Mouse (Mus musculus) forebrain, embryonic 11.5 days (tissue): ENCODE measurements around the gene Ms4a4c. TPM values are rescaled to one million over a fixed set of nuclear protein-coding genes. Genes with fewer than 3 reads are reported as not detected.
"Not testable (repeated sequence)": the region's sequence is repeated elsewhere in the genome, so short reads cannot be mapped to it uniquely, and the experiment has no call there.

Experiments used
- ATAC-seq: fragments of 200-750 bp; cut with Nextera tagmentation; replicated peaks from 2 replicates; pipeline ENCODE4 v1.8.0; 2017; ENCODE audit warnings: moderate TSS enrichment; ENCODE audit not compliant: low FRiP score
- DNase-seq: peaks from one replicate; pipeline ENCODE4 v3.0.0-alpha.2; 2017; ENCODE audit warnings: low spot score
- H3K27ac ChIP-seq: fragments of 300-500 bp; sonication (generic); 2 replicates; pipeline ENCODE4 v1.5.1; 2014; ENCODE audit warnings: low read depth, low read length
- H3K27me3 ChIP-seq: fragments of 300-500 bp; sonication (generic); 2 replicates; pipeline ENCODE4 v1.6.1; 2014; ENCODE audit warnings: mild to moderate bottlenecking, low read length, mixed read lengths; ENCODE audit not compliant: control insufficient read depth, insufficient read depth
- H3K36me3 ChIP-seq: fragments of 300-500 bp; sonication (generic); 2 replicates; pipeline ENCODE4 v1.6.1; 2014; ENCODE audit warnings: mild to moderate bottlenecking, low read length, moderate library complexity, mixed read lengths; ENCODE audit not compliant: control insufficient read depth, insufficient read depth
- H3K4me1 ChIP-seq: fragments of 300-500 bp; sonication (generic); replicated peaks from 2 replicates; pipeline ENCODE4 v1.6.1; 2014; ENCODE audit warnings: low read length, mixed read lengths; ENCODE audit not compliant: control insufficient read depth, insufficient read depth
- H3K4me2 ChIP-seq: fragments of 300-500 bp; sonication (generic); 2 replicates; pipeline ENCODE4 v1.6.1; 2014; ENCODE audit warnings: low read depth, mild to moderate bottlenecking, low read length, moderate library complexity, mixed read lengths; ENCODE audit not compliant: severe bottlenecking
- H3K4me3 ChIP-seq: fragments of 300-500 bp; sonication (generic); 2 replicates; pipeline ENCODE4 v1.5.1; 2014; ENCODE audit warnings: low read depth, low read length
- H3K9ac ChIP-seq: fragments of 300-500 bp; sonication (generic); 2 replicates; pipeline ENCODE4 v1.6.1; 2014; ENCODE audit warnings: low read length
- H3K9me3 ChIP-seq: fragments of 300-500 bp; sonication (generic); 2 replicates; pipeline ENCODE4 v1.6.1; 2016; ENCODE audit warnings: low read length, mixed read lengths; ENCODE audit not compliant: control insufficient read depth
- WGBS: fragments of 180-500 bp; shearing (Covaris S2); extraction: QIAGEN DNeasy Blood & Tissue Kit; methylation state at CpG from one replicate; pipeline ENCODE4 v1.1.7; 2014; 5-methylcytosine and 5-hydroxymethylcytosine counted together
- polyA plus RNA-seq: library from polyadenylated mRNA; unstranded; fragments of >200 nt; fragmentation: Nextera tagmentation; extraction: Ambion mirVana; gene quantifications from 2 replicates; pipeline ENCODE4 v1.2.1, GENCODE M21; 2014

The Ms4a4c gene
- polyA plus RNA-seq, 1 experiment from 2014 or later, result not detected

GRCm38 (mm10) chr19:11431209-11431608 is 26.6 kb downstream of the Ms4a4c start:
- H3K4me1 ChIP-seq, H3K9ac ChIP-seq, H3K9me3 ChIP-seq, ATAC-seq, H3K4me2 ChIP-seq, H3K36me3 ChIP-seq, H3K27me3 ChIP-seq, H3K27ac ChIP-seq, H3K4me3 ChIP-seq, DNase-seq: not testable (repeated sequence)
- 93% methylated on average over 1 of the region's 1 CpGs for WGBS

- no peaks in the 10 kb centered on the region for H3K9me3 ChIP-seq
- WGBS, result 85% methylated on average over 4 of the region's 4 CpGs
- H3K36me3 ChIP-seq, result no peaks in the 10 kb centered on the region
- H3K9ac ChIP-seq, result no peak overlapping the region
- no peaks in the 10 kb centered on the region for H3K4me1 ChIP-seq
- H3K4me3 ChIP-seq, result no peak overlapping the region
- no peak overlapping the region for H3K4me2 ChIP-seq
- DNase-seq (no peak), ATAC-seq (no peak)
- H3K27ac ChIP-seq, result no peak overlapping the region
- H3K27me3 ChIP-seq, result no peaks in the 10 kb centered on the region
Observed at GRCm38 (mm10) chr19:11435058-11435834, 30.7 kb downstream of the Ms4a4c start.

- Histone ChIP-seq H3K9ac (no peak within 1 kb of the TSS), H3K4me3 (no peak within 1 kb of the TSS), H3K27me3 (no peaks in the 10 kb centered on the region), H3K9me3 (no peaks in the 10 kb centered on the region), H3K4me1 (no peaks in the 10 kb centered on the region), H3K4me2 (no peak within 1 kb of the TSS), H3K36me3 (no peaks in the 10 kb centered on the region), H3K27ac (no peak within 1 kb of the TSS)
- ATAC-seq (no peak), DNase-seq (no peak)
Observed at GRCm38 (mm10) chr19:11443338-11443737, 38.8 kb downstream of the Ms4a4c start, which contains the start of gene Ms4a4b. Ms4a4b (plus strand) TSS chr19:11443553.

- H3K27me3 ChIP-seq, result no peaks in the 10 kb centered on the region
- no peak overlapping the region for H3K27ac ChIP-seq
- ATAC-seq, result no peak
- no peaks in the 10 kb centered on the region for H3K4me1 ChIP-seq
- no peak overlapping the region for H3K4me2 ChIP-seq
- no peaks in the 10 kb centered on the region for H3K9me3 ChIP-seq
- H3K9ac ChIP-seq, result no peak overlapping the region
- no peak for DNase-seq
- 88% methylated on average over 5 of the region's 5 CpGs for WGBS
- no peaks in the 10 kb centered on the region for H3K36me3 ChIP-seq
- H3K4me3 ChIP-seq, result no peak overlapping the region
Observed at GRCm38 (mm10) chr19:11443964-11444363, 39.4 kb downstream of the Ms4a4c start.

GRCm38 (mm10) chr19:11447238-11447637 is 42.7 kb downstream of the Ms4a4c start:
- DNase-seq (no peak), ATAC-seq (no peak)
- Histone ChIP-seq H3K27me3 (no peaks in the 10 kb centered on the region), H3K4me1 (no peaks in the 10 kb centered on the region), H3K4me2 (no peak overlapping the region), H3K27ac (no peak overlapping the region), H3K36me3 (no peaks in the 10 kb centered on the region), H3K9me3 (no peaks in the 10 kb centered on the region), H3K4me3 (no peak overlapping the region), H3K9ac (no peak overlapping the region)
- WGBS, result 89% methylated on average over 2 of the region's 2 CpGs

- H3K36me3 ChIP-seq, H3K9me3 ChIP-seq, DNase-seq, H3K4me2 ChIP-seq, H3K27me3 ChIP-seq, H3K27ac ChIP-seq, H3K4me1 ChIP-seq, ATAC-seq, H3K9ac ChIP-seq, H3K4me3 ChIP-seq: not testable (repeated sequence)
- 77% methylated on average over 2 of the region's 4 CpGs for WGBS
Observed at GRCm38 (mm10) chr19:11459041-11459440, 54.5 kb downstream of the Ms4a4c start.

GRCm38 (mm10) chr19:11464795-11465194 is 60.2 kb downstream of the Ms4a4c start:
- not testable (repeated sequence) for H3K4me3 ChIP-seq, H3K27ac ChIP-seq, H3K9ac ChIP-seq, H3K36me3 ChIP-seq, H3K27me3 ChIP-seq, ATAC-seq, DNase-seq, H3K4me1 ChIP-seq, H3K4me2 ChIP-seq, H3K9me3 ChIP-seq
- 83% methylated on average over 1 of the region's 1 CpGs for WGBS

- DNase-seq (no peak), ATAC-seq (no peak)
- Histone ChIP-seq H3K27me3 (no peaks in the 10 kb centered on the region), H3K27ac (no peak overlapping the region), H3K9me3 (no peaks in the 10 kb centered on the region), H3K4me1 (no peaks in the 10 kb centered on the region), H3K9ac (no peak overlapping the region), H3K36me3 (no peaks in the 10 kb centered on the region), H3K4me2 (no peak overlapping the region), H3K4me3 (no peak overlapping the region)
- 82% methylated on average over 5 of the region's 5 CpGs for WGBS
Observed at GRCm38 (mm10) chr19:11466471-11466870, 61.9 kb downstream of the Ms4a4c start.

- not testable (repeated sequence) for H3K36me3 ChIP-seq, H3K4me3 ChIP-seq, DNase-seq, H3K4me1 ChIP-seq, H3K4me2 ChIP-seq, H3K9me3 ChIP-seq, ATAC-seq, H3K9ac ChIP-seq, H3K27ac ChIP-seq, H3K27me3 ChIP-seq
- 72% methylated on average over 1 of the region's 1 CpGs for WGBS
Observed at GRCm38 (mm10) chr19:11468361-11468760, 63.8 kb downstream of the Ms4a4c start.
